Mouse (Mus musculus): ENCODE measurements around the gene Rap1gds1. TPM values are rescaled to one million over a fixed set of nuclear protein-coding genes. Genes with fewer than 3 reads are reported as not detected.

Rap1gds1 gene
- total RNA-seq, 2 experiments from 2014 or later = 34.4 to 37.5 TPM

GRCm38 (mm10) chr3:138877741-138878140 lies 197.3 kb downstream of the Rap1gds1 start:
- no peak for DNase-seq

- no peak for DNase-seq
These were observed 198.1 kb downstream of the Rap1gds1 start for GRCm38 (mm10) chr3:138876931-138877361.

- DNase-seq = no peak
These were observed 198.6 kb downstream of the Rap1gds1 start for GRCm38 (mm10) chr3:138876418-138876817.

GRCm38 (mm10) chr3:138875936-138876335 lies 199.1 kb downstream of the Rap1gds1 start:
- DNase-seq = no peak

Other genes with a start within 250 kb of the Rap1gds1 start
- gene Stpg2, start 130.5 kb upstream of the Rap1gds1 start, total RNA-seq (2021) = not detected